In genomic region chr14:20983832-20984231, GRCm38 (mm10) we compare ENCODE assay signal across 9 mouse cellular contexts. TPM values are rescaled to one million over a fixed set of nuclear protein-coding genes. Genes with fewer than 3 reads are reported as not detected.
DNase-seq lines count a peak whose midpoint lies in the region; ATAC-seq lines count a peak whose summit lies in the region.
"Had no signal": no experiment of that assay in that cellular context is flagged by ENCODE, and none has a peak within 500 bp of the region (broad histone marks: within the 10 kb centered on the region; RNA-seq: fewer than 3 reads in every experiment).

No protein-coding gene starts in this region.

- ATAC-seq in embryonic facial prominence, embryonic 14.5 days (ENCODE audit: low read depth), result no peak
- ATAC-seq in liver, embryonic 12.5 days, result no peak

- H3K27ac ChIP-seq in embryonic facial prominence, embryonic 14.5 days (replicated peaks; ENCODE audit: low read depth, low read length), result no peak overlapping the region
- H3K27ac ChIP-seq in embryonic facial prominence, embryonic 10.5 days (replicated peaks), result no peak overlapping the region
- no peak overlapping the region for H3K27ac ChIP-seq in liver, embryonic 12.5 days
- H3K27ac ChIP-seq: liver, embryonic 14.5 days had no signal

- WGBS in embryonic facial prominence, embryonic 14.5 days, result 72% methylated on average over 2 of the region's 2 CpGs
- 77% methylated on average over 2 of the region's 2 CpGs for WGBS in embryonic facial prominence, embryonic 10.5 days
- 76% methylated on average over 2 of the region's 2 CpGs for WGBS in liver, embryonic 12.5 days (ENCODE audit: insufficient replicate concordance)

- H3K4me3 ChIP-seq in embryonic facial prominence, embryonic 14.5 days (ENCODE audit: low read depth, low read length), result no peak overlapping the region
- H3K4me3 ChIP-seq in embryonic facial prominence, embryonic 10.5 days, result no peak overlapping the region
- no peak overlapping the region for H3K4me3 ChIP-seq in liver, embryonic 12.5 days

- H3K27me3 ChIP-seq in embryonic facial prominence, embryonic 14.5 days (replicated peaks; ENCODE audit: control insufficient read depth, insufficient read depth, low read length), result no peaks in the 10 kb centered on the region
- no peaks in the 10 kb centered on the region for H3K27me3 ChIP-seq in embryonic facial prominence, embryonic 10.5 days (replicated peaks; ENCODE audit: low read depth, poor library complexity, severe bottlenecking)
- no peaks in the 10 kb centered on the region for H3K27me3 ChIP-seq in liver, embryonic 12.5 days (replicated peaks)

- no peaks in the 10 kb centered on the region for H3K4me1 ChIP-seq in embryonic facial prominence, embryonic 14.5 days (ENCODE audit: control insufficient read depth, insufficient read depth, low read length)
- H3K4me1 ChIP-seq in embryonic facial prominence, embryonic 10.5 days, result no peaks in the 10 kb centered on the region
- H3K4me1 ChIP-seq in liver, embryonic 12.5 days, result no peaks in the 10 kb centered on the region

- no peak overlapping the region for H3K9ac ChIP-seq in embryonic facial prominence, embryonic 14.5 days (ENCODE audit: low read depth, low read length)
- no peak overlapping the region for H3K9ac ChIP-seq in liver, embryonic 12.5 days
- H3K9ac ChIP-seq: liver, embryonic 14.5 days had no signal

- no peaks in the 10 kb centered on the region for H3K9me3 ChIP-seq in embryonic facial prominence, embryonic 14.5 days (ENCODE audit: control insufficient read depth, low read length)
- H3K9me3 ChIP-seq in embryonic facial prominence, embryonic 10.5 days, result no peaks in the 10 kb centered on the region
- H3K9me3 ChIP-seq in liver, embryonic 12.5 days (replicated peaks), result no peaks in the 10 kb centered on the region

- DNase-seq in embryonic facial prominence, embryonic 14.5 days (ENCODE audit: low spot score), result peak; percentile 29
- DNase-seq in embryonic facial prominence, embryonic 10.5 days (ENCODE audit: low spot score), result no peak
- DNase-seq in 416B (ENCODE audit: low read depth), result peak; percentile 46
- DNase-seq in cerebellum, postnatal 14 days, result peak; percentile 64
- DNase-seq in kidney, postnatal 25 days, result peak; percentile 90 to 91
- peak; percentile 90 for DNase-seq in lung, postnatal 36 days
- DNase-seq in spleen, postnatal 14 days (ENCODE audit: low spot score in 2 of 2), result no peak

- H3K36me3 ChIP-seq in embryonic facial prominence, embryonic 14.5 days (ENCODE audit: control insufficient read depth, insufficient read depth, low read length), result peaks cover 24% of the 10 kb centered on the region; the same call in 1 of the 2 replicates
- peaks cover 39% of the 10 kb centered on the region for H3K36me3 ChIP-seq in embryonic facial prominence, embryonic 10.5 days (replicated peaks)
- peaks cover 49% of the 10 kb centered on the region for H3K36me3 ChIP-seq in liver, embryonic 12.5 days

- H3K4me2 ChIP-seq in embryonic facial prominence, embryonic 14.5 days (ENCODE audit: low read depth, low read length), result no peak overlapping the region
- H3K4me2 ChIP-seq in liver, embryonic 12.5 days, result no peak overlapping the region

RNA-seq across cellular contexts. Expression of gene Vcl, which starts 54.6 kb away (rescaled TPM):
- 65.8 and 76.2 TPM in 2 replicates for polyA plus RNA-seq in embryonic facial prominence, embryonic 14.5 days (2014; fragmentation: Nextera tagmentation; extraction: Ambion mirVana)
- 36.4 and 37.9 TPM in 2 replicates for polyA plus RNA-seq in embryonic facial prominence, embryonic 10.5 days (2016; fragmentation: Nextera tagmentation; extraction: Ambion mirVana)
- polyA plus RNA-seq in liver, embryonic 12.5 days (2016; fragmentation: Nextera tagmentation; extraction: Ambion mirVana), result 36.0 and 37.7 TPM in 2 replicates

Comparison
In these comparisons a context has a peak if more than half of its experiments do, and no peak if none do; other contexts are left out.
1. DNase-seq: peak in embryonic facial prominence, embryonic 14.5 days (single experiment), 416B (single experiment), cerebellum, postnatal 14 days (2 of 2), kidney, postnatal 25 days (2 of 2) and lung, postnatal 36 days (single experiment); none in embryonic facial prominence, embryonic 10.5 days (single experiment) and spleen, postnatal 14 days (0 of 2).